Mouse (Mus musculus) cerebellum, postnatal 10 days (tissue): ENCODE measurements around the gene Hist1h2ab.
A peak's percentile ranks its signal among the peaks of the same experiment; 100 is the strongest.

ENCODE experiments used
- DNase-seq, 2 experiments: peaks; one replicate each; pipeline ENCODE4 v3.0.0; 2021; ENCODE audit warnings: mixed read lengths in 2 of 2

Hist1h2ab gene

DNA sequence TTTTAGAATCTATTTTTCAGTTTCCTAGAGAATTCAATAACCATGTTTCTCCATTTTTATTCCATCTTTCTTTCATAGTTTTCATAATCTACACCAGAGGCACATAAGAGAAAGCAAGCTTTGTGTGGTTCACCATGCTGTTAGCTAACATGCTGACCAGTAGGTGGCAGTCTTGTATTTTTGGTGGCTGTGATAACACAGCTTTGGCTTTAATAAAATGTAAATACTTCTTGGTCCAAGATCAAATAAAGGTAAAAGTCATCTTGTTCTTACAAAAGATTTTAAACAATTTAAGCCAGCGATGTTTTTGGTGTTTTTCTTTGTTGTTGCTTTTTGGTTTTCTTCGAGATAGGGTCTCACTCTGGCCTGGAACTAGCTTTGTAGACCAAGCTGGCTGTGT lies 41.6 kb downstream of the Hist1h2ab start:
- DNase-seq = peak; percentile 75 to 83

DNA sequence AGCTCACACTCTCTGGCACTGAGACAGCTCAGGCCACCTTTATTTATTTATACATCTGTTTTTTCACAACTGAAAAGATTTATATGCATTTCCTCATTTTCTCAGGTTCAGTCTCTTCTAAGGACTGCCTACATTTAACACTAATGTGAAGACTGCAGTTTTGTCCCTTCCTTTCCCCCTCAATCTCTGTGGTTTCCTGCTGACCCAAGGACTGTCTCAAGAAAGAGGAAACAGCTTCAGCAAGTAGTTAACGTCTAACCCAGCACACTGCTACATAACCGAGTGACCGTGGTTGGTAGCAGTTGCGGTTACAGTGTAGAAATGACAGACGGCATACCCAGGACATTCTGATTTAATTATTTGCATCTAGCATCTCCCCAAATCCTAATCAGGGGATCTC lies 48.5 kb downstream of the Hist1h2ab start:
- no peak for DNase-seq
